Mouse (Mus musculus) left cerebral cortex, postnatal 10 days (tissue): ENCODE data around the gene 2310061I04Rik. TPM values are rescaled to one million over a fixed set of nuclear protein-coding genes. Genes with fewer than 3 reads are reported as not detected.

Experiments
- DNase-seq, 2 experiments: peaks; one replicate each; pipeline ENCODE4 v3.0.0; 2021 to 2022; ENCODE audit warnings: low spot score in 2 of 2, mixed read lengths in 1 of 2; ENCODE audit errors: extremely low spot score in 1 of 2
- intact Hi-C: fragments of 180-260 bp; cut with DNase I; formaldehyde crosslinking; loops from one replicate; pipeline ENCODE4 v1.15.1; 2025
- total RNA-seq, 2 experiments: library from RNA; stranded (reverse); gene quantifications; 2 replicates each; pipeline ENCODE4 v1.2.3; 2021

The 2310061I04Rik gene
- total RNA-seq, 2 experiments from 2014 or later = 61.5 to 72.4 TPM

DNA sequence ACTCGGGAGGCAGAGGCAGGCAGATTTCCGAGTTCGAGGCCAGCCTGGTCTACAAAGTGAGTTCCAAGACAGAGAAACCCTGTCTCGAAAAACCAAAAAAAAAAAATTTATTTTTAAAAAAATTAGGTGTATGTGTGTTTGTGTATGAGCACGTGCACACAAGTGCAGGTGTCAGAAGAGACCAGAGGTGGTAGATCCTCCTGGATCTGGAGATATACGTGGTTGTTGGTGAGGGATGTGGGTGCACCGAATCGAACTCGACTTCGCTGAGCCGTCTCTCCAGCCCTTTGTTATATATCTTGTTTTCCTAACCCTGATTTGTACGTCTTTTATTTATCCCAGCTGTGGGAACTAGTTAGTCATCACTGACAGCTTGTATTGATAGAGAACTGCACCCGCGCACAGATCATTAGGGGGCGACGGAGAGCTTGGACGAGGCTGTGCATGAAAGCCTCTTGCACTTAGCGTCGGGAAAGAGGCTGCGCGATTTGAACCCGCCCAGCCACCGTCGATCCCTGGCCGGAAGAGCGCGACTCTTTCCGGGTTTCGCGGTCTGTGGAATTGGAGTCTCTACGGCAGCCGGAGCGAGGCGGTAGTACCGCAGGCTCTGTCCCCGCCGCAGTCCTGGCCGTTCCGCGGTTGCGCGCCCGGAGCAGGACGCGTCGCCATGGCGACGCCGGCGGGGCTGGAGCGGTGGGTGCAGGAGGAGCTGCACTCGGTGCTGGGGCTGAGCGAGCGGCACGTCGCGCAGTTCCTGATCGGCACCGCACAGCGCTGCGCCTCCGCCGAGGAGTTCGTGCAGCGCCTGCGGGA lies 17.8 kb downstream of the 2310061I04Rik start, which contains the start of gene Dhx16:
Dhx16 (plus strand) TSS at position 575 of the 813 bp plus-strand sequence.
- intact Hi-C loops = no loop called here
- peak; percentile 94 to 97 for DNase-seq

DNA sequence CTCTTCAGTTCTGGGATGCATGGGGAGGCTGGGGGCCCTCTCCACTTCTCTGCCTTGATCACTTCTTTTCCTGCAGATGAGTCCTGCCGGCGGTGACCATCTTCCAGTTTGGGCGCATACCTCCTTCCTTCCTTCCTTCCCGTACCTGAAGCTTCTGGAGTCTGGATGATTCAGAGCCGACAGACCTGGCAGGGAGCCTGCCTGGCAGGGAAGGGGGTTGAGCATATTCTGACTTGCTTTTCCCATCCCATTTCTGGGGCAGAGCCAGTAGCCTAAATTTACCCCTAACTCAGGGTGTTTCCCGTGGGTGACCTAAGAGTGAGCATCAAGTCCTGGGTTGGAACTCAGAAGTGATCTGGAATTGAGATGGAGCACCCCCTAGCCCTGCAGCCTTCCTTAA lies 22.5 kb downstream of the 2310061I04Rik start:
- intact Hi-C loops = loop anchor here (5.0 kb wide), 1 partner anchor 132 kb away; no protein-coding TSS in a partner anchor

DNA sequence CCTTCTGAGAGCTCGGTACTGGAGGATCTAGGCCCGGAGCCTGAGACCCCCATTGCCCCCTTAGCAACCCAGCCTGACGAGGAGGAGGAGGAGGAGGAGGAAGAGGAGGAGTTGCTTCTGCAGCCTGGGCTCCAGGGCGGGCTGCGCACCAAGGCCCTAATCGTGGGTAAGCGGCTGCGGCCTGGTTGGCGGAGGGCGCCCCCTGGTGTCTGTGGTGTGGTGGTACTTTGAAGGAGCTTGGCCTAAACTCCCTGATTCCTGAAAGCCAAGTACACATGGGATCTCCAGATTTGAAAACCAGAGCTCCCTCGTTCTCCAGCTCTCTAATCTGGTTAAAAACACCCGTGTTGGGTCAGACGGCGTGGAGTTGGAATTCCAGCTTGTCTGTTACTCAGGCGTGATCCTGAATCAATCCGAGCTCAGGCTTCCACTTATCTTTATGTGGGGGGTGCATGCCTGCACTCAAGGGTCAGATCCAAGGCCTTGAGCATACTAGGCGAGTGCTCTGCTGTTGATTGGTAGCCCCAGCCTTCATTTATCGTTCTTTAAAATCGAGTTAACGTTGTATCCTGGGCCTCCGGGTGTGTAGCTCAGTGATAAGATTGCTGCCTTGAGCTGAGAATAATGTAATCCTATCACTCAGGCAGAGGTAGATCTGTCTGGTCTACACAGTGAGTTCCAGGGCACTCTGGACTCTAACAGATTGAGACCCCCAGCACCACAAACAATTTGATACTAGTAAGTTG lies 23.3 kb downstream of the 2310061I04Rik start:
- intact Hi-C loops = loop anchor here (2.0 to 5.0 kb wide), 2 partner anchors 37 to 132 kb away; no protein-coding TSS in a partner anchor
- DNase-seq = peak; percentile 75 to 92

More for the DNA sequence above, 22.5 kb downstream of the 2310061I04Rik start:
- peak in 1 of 2 experiments; percentile 61 for DNase-seq

DNA sequence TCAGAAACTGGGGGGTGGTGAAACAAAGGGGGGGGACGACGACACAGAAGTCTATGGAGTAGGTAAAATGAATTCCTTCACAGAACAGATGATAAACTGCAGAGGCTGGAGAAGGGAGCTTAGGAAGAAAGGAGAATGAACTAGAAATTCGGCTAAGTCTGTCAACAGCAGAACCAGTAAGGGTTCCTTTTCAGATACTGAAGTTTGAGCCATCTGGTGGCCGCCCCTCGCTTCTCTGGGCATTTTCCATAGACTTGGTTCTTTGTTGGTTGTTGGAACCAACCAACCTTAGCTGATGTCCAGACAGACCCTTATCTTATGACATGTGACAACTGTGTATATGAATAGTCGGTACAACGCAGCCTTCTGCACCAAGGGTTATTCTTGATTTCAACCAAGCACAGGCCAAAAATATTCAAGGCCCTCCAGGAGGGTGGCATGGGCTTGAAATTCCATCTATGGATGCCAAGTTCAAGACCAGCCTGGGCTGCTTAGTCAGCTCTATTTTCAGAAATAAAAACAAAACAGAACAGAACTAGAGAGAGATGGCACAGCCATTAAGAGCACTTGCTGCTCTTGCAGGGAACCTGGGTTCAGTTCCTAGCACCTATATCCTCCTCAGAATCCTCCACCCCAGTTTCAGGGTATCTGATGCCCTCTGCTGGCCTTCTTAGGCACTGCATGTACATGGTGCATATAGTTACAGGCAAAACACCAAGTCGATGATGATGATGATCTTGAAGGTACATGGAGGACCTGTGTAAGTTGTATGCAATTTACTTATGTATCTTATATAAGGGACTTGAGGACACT lies 26.1 kb downstream of the 2310061I04Rik start:
- DNase-seq = no peak
- intact Hi-C loops = loop anchor here (5.0 kb wide), 1 partner anchor 129 kb away; no protein-coding TSS in a partner anchor

DNA sequence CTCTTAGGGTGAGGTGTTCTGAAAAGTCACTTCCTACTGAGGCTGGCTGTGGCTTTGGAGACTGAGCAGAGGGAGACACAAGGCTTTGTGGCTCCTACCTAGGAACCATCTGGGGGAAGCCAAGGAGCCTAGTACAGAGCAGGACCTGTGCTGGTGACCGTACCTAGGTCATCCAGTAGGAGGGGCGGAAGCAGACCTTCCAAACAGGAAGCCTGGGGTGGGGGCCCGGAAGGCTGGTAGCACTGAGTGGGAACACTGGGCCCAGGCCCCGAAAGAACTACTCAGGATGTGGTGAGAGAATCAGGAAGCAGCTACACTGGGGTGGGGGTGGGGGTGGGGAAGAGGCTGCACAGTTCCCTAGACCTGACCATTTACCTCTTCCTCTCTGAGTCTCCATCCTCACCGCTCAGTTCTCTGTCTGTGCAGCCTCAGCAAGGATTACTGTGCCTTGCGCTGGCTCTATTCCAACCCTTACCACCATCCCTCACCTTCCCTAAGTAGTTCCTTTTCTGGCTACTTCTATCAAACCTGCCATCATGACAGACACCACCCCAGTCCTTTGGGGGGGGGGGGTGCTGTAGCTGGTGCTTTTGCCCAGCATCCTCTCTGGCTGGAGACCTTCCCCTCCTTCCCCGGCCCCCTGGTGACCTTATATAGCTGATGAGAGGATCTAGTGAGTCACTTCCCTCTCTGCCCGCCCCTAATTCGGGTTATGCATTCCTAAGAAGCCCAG lies 26.9 kb downstream of the 2310061I04Rik start:
- DNase-seq = peak; percentile 51 to 87
- intact Hi-C loops = loop anchor here (5.0 kb wide), 1 partner anchor 128 kb away; no protein-coding TSS in a partner anchor

DNA sequence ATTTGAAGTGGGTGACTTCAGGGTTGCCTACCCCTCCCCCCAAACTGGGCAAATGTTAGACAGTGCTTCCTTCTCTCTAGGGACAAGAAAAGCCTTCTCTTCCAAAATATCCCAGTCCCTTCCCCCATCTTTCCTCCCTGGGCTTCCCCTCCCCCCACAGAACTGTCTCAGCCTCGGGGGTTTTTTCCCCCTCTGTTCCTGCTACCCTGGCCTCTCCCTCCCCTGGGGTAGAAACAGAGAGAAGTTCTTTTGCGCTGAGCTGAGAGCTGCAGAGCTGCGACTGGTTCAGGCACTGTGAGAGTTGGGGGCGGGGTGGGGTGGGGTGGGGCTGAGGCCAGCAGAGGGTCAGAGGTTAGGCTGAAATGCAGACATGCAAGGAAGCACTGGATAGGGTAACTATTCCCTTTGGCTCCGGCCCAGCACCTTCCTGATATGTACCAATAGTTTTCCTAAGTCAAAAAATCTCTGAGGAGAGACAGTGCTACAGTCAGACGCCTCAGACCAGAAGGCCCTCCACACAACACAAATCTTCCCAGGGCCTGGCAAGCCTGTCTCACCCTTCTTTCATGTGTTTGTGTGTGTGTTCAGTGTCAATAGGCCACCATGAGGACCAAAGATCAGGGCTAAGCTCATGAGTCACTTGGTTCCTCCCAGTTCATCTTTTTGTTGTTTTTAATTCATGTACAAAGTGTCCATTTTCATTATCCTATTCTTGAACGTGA lies 27.7 kb downstream of the 2310061I04Rik start:
- DNase-seq = peak in 1 of 2 experiments; percentile 73

DNA sequence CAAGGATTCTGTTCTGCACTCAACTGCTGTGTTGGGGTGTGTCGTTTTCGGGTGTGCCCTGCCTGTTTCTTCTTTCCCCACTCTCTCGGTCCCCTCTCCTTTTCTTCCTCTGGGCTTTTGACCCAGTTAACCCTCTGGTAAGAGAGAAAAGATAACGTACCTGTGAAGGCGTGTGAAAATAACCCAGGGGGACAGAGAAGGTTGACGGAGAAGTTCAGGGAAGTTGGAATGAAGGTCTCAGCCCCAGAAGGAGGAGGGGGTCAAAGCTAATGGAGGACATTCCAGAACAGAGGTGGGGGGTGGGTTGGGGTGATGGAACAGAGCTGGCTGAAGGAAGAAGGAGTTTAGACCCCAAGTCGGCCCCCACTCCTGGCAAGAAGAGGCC lies 28.3 kb downstream of the 2310061I04Rik start:
- no peak for DNase-seq
- intact Hi-C loops = no loop called here

More for the DNA sequence above, 27.7 kb downstream of the 2310061I04Rik start:
- intact Hi-C loops = loop anchor here (5.0 kb wide), 1 partner anchor 127 kb away; no protein-coding TSS in a partner anchor

DNA sequence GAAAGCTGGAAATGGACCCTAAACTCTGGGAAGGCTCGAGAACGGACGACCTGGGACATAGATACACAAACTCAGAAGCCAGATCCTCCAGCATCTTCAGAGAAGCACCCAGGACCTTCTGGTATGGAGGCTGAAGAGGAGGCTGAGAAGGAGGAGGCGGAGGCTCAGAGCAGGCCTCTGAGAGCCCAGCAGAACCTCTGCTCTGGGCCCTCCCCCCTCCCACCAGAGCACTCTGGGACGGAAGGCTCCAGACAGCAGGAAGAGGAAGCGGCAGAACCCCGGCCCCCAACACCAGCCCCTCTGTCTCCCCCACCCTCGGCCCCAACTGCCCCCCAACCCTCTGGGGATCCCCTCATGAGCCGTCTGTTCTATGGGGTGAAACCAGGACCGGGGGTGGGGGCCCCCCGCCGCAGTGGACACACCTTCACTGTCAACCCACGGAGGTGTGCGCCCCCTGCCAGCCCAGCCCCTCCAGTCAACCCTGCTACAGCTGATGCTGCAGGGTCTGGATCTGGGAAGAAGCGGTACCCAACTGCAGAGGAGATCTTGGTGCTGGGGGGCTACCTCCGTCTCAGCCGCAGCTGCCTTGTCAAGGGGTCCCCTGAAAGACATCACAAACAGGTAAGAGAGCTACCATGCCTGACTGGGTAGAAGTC lies 28.9 kb downstream of the 2310061I04Rik start:
- intact Hi-C loops = no loop called here

DNA sequence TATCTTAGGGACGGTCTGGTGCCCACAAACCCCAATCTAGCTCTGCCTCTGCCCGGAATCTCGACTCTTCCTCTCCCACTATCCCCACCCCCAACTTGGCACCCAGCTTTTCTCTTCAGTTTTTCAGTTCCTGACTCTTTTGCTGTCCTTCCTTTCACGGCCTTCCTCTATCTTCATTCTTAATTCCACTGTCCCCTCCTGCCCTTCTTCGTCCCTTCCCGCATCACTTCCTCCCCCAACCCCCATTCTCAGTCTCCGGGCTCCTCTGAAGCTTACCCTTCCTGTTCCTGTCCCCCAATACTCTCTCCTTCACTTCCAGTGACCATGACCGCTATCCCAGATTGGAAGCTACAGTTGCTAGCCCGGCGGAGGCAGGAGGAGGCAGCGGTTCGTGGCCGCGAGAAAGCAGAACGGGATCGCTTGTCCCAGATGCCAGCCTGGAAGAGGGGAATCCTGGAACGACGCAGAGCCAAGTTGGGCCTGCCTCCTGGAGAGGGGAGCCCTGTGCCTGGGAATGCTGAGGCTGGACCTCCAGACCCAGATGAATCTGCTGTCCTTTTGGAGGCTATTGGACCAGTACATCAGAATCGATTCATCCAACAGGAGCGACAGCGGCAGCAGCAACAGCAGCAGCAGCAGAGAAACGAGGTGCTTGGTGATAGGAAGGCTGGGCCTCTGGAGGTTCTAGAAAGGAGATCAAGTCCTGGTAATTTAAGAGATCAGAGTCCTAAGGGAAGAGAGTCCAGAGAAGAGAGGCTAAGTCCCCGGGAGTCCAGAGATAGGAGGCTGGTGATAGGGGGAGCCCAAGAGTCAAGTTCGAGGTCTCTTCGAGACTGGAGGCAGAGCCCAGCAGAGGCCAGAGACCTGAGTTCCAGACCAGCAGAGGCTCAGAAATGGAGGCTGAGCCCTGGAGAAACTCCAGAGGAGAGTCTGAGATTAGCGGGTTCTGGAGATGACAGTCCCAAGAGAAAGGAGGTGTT lies 30.0 kb downstream of the 2310061I04Rik start:
- no peak for DNase-seq
- intact Hi-C loops = no loop called here

More for the DNA sequence above, 28.9 kb downstream of the 2310061I04Rik start:
- DNase-seq = peak in 1 of 2 experiments; percentile 68

DNA sequence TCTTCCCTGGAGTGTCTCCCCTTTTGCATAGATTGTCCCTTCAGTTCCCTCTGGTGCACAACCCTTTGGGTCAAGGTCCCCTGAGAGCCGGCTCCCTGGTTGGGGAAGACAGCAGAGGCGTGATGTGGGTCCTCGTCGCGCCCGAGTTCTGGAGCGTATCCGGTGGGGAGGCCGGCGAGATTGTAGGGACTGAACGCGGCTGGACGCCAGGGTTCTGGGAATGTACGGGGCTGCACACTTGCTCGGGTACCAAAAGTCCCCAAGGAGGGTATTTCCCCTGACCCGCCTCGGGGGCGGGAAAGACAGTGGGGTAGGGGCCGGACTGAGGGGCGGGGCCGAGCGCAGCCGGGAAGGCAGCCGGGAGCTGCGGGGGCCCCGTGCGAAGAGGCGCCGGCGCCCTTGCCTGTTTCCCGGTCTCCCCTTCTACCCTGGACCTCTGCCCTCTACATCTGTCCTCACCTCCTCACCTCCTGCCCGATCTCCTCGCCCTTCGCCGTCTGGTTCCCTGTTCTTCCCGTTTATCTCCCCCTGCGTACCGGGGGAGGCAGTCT lies 30.9 kb downstream of the 2310061I04Rik start:
- DNase-seq = peak in 1 of 2 experiments; percentile 87
- intact Hi-C loops = no loop called here

DNA sequence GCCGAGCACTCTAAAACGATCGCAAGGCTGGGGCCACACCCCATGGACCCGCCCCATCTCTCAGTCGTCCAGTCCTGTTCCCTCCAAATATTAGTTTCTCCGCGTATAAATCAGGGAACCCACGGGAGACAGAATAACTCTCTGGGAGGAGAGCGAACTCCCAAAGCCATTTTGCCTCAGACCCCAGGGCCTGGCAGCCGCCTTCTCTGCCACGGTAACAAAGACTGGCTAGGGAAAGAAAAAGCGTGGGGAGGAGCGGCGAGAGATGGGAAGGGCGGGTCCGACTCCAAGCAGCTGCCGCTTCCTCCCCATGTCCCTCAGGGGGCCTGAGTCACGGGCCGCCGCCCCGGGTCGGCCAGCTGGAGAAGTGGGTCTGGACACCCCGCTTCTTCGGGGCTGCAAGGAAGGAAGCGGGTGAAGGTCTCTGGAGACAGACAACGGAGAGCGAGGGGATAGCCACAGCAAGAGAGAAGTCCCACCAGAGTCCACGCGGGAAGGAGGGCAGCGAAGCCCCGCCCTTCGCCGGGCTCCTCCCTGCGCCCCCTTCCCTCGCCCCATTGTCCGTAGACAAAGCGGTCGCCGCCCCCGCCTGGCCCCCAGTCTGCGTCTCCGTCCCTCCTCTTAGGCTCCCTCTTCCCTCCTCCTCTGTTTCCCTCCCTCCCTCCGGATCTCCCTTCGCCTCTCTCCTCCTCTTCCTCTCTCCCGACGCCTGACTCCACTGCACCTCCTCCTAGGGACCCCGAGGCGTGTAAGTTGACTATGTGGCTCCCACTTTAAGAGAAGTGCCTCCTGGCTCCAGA lies 31.6 kb downstream of the 2310061I04Rik start, which contains the start of gene Ppp1r18:
Ppp1r18 (plus strand) TSS at position 113 of the 800 bp plus-strand sequence.
- DNase-seq = peak in 1 of 2 experiments; percentile 89
- intact Hi-C loops = no loop called here

DNA sequence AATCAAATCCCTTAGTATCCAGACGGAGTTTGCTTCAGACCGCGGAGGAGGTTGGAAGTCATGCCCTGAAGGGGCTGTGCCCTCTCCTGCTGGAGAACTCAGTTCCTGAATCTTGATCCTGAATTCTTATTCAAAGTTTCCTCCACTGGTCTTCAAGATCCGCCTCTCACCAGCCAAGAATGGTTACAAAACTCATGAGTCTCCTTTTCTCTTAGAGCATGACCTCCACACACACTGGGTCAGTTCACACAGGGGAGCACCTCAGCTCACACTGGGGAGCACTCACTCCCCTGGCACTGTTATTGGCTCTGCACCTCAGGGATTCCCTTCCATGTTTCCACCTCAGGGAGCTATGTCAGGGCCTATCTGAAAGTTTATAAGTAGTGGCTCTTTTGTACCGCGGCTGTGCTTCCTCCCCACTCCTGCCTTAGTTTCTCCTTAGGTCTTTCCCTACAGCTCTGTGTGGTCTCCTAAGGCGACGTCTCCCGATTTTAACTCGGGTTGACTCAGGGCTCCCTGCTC lies 32.3 kb downstream of the 2310061I04Rik start:
- intact Hi-C loops = no loop called here
- no peak for DNase-seq

DNA sequence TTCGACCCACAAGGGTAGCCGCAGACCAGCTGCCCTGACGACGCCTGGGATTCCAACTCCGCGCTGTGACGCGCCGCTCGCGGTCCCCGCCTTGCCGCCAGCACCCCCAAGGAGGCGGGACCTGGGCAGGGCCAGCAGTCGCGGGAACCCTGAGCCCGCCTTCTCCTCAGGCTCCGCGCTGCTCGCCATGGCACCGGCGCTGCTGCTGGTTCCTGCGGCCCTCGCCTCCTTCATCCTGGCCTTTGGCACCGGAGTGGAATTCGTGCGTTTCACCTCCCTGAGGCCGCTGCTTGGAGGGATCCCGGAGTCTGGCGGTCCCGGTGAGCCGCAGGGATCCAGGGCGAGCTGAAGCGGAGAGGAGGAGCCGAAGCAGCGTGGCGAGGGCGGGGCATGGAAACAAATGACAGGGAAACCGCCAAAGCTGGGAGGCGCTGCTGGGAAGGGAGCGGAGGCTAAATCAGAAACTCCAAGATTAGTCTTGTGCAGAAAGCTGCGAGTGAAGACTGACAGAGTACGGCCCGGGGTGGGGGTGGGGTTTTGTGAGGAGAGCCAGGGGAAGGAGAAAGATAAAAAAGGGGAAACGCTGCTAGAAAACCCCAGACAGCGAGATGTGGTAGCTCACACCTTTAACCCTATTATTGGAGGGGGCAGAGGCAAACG lies 35.9 kb downstream of the 2310061I04Rik start, which contains the start of gene Nrm:
Nrm (plus strand) TSS at position 121 of the 660 bp plus-strand sequence.
- intact Hi-C loops = no loop called here
- DNase-seq = peak; percentile 86 to 95

DNA sequence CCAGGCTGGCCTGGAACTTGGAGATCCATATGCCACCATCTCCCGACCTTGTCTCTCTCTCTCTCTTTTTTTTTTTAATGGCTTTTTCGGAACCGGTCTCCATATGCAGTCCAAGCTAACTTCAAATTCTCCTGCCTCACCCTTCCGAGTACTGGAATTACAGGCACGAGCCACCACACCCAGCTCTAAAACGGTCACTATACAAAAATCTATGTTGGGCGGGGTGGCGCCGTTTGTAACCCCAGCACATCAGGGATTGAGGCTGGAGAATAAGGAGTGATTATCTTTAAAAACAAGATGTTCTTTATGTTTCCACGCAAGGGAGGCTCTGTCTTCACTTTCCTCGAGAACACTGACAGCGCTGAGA lies 36.4 kb downstream of the 2310061I04Rik start:
- intact Hi-C loops = no loop called here
- no peak for DNase-seq
